Mouse (Mus musculus) midbrain, embryonic 11.5 days (tissue): ENCODE measurements around the gene Dnah3. TPM values are rescaled to one million over a fixed set of nuclear protein-coding genes. Genes with fewer than 3 reads are reported as not detected.

Experiments
- ATAC-seq: fragments of 200-750 bp; cut with Nextera tagmentation; 2 replicates; pipeline ENCODE4 v1.8.0; 2017; ENCODE audit warnings: moderate TSS enrichment, moderate library complexity; ENCODE audit not compliant: low FRiP score
- DNase-seq: peaks from one replicate; pipeline ENCODE4 v3.0.0; 2015; ENCODE audit warnings: low spot score; ENCODE audit errors: missing footprints
- H3K27ac ChIP-seq: fragments of 300-500 bp; sonication (generic); 2 replicates; pipeline ENCODE4 v1.5.1; 2014; ENCODE audit warnings: low read depth, low read length
- H3K27me3 ChIP-seq: fragments of 300-500 bp; sonication (generic); 2 replicates; pipeline ENCODE4 v1.6.1; 2014; ENCODE audit warnings: mild to moderate bottlenecking, low read length, moderate library complexity, mixed read lengths; ENCODE audit not compliant: control insufficient read depth, insufficient read depth
- H3K36me3 ChIP-seq: fragments of 300-500 bp; sonication (generic); 2 replicates; pipeline ENCODE4 v1.6.1; 2014; ENCODE audit warnings: mild to moderate bottlenecking, low read length, moderate library complexity, mixed read lengths; ENCODE audit not compliant: control insufficient read depth, insufficient read depth
- H3K4me1 ChIP-seq: fragments of 300-500 bp; sonication (generic); 2 replicates; pipeline ENCODE4 v1.6.1; 2014; ENCODE audit warnings: low read length; ENCODE audit not compliant: control insufficient read depth, insufficient read depth
- H3K4me2 ChIP-seq: fragments of 300-500 bp; sonication (generic); 2 replicates; pipeline ENCODE4 v1.6.1; 2014; ENCODE audit warnings: mild to moderate bottlenecking, moderate library complexity
- H3K4me3 ChIP-seq: fragments of 300-500 bp; sonication (generic); 2 replicates; pipeline ENCODE4 v1.5.1; 2014; ENCODE audit warnings: low read depth, low read length
- H3K9ac ChIP-seq: fragments of 300-500 bp; sonication (generic); 2 replicates; pipeline ENCODE4 v1.6.1; 2014; ENCODE audit warnings: low read length
- H3K9me3 ChIP-seq: fragments of 300-500 bp; sonication (generic); 2 replicates; pipeline ENCODE4 v1.6.1; 2016; ENCODE audit warnings: low read length; ENCODE audit not compliant: control insufficient read depth
- WGBS: fragments of 180-500 bp; shearing (Covaris S2); extraction: QIAGEN DNeasy Blood & Tissue Kit; methylation state at CpG from one replicate; pipeline ENCODE4 v1.1.7; 2014; 5-methylcytosine and 5-hydroxymethylcytosine counted together
- polyA plus RNA-seq: library from polyadenylated mRNA; unstranded; fragments of >200 nt; fragmentation: Nextera tagmentation; extraction: Ambion mirVana; gene quantifications from 2 replicates; pipeline ENCODE4 v1.2.1, GENCODE M21; 2014

Dnah3 gene
- polyA plus RNA-seq, 1 experiment from 2014 or later, result not detected

DNA sequence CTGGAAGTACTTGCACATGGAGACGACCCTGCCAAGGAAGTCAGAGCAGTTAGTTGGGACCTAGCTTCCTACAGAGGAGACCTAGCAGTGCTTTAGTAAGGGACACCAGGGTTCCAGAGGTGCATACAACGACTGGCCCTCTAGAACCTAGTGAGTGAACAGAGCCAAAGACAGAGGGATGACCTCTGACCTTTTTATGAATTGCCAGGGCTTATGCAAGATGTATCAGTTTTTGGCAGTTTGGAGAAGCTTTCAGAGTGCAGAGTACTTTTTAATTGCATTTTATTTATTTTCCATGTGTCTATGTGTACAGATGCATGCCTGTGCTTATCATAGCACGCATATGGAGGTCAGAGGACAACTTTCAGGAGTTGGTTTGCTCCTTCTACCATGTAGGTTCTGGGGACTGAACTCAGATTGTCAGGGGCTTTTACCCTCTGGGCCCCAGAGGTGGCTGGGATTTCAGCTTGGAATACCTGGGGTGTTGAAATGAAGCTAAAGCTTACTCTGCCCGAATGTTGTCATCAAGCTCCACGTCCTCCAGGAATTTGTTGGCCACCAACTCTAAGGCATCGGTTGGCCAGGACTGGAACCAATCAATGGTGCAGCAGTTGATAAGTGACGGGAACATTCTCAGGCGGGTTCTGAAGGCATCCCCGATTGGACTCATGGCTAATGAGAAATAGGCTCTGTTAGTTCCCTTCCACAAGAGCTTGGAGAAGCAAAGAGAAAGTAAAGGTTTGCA is 129.3 kb downstream of the Dnah3 start:
- no peaks in the 10 kb centered on the region for H3K27me3 ChIP-seq
- no peaks in the 10 kb centered on the region for H3K4me1 ChIP-seq
- H3K4me2 ChIP-seq, result no peak overlapping the region
- ATAC-seq, result no peak
- no peak overlapping the region for H3K4me3 ChIP-seq
- H3K9ac ChIP-seq, result no peak overlapping the region
- H3K9me3 ChIP-seq, result no peaks in the 10 kb centered on the region
- no peak overlapping the region for H3K27ac ChIP-seq
- WGBS, result 89% methylated on average over 9 of the region's 9 CpGs
- no peak for DNase-seq
- no peaks in the 10 kb centered on the region for H3K36me3 ChIP-seq

- no peaks in the 10 kb centered on the region for H3K9me3 ChIP-seq
- DNase-seq, result no peak
- no peaks in the 10 kb centered on the region for H3K4me1 ChIP-seq
- no peaks in the 10 kb centered on the region for H3K36me3 ChIP-seq
- H3K27me3 ChIP-seq, result no peaks in the 10 kb centered on the region
- WGBS, result 96% methylated on average over 4 of the region's 4 CpGs
- H3K27ac ChIP-seq, result no peak overlapping the region
- H3K9ac ChIP-seq, result no peak overlapping the region
- ATAC-seq, result no peak
- no peak overlapping the region for H3K4me3 ChIP-seq
- H3K4me2 ChIP-seq, result no peak overlapping the region
These were observed 129.9 kb downstream of the Dnah3 start for GRCm38 (mm10) chr7:119965205-119965604.

- no peaks in the 10 kb centered on the region for H3K36me3 ChIP-seq
- DNase-seq (no peak), ATAC-seq (no peak)
- no peaks in the 10 kb centered on the region for H3K9me3 ChIP-seq
- H3K27ac ChIP-seq, result no peak overlapping the region
- H3K27me3 ChIP-seq, result no peaks in the 10 kb centered on the region
- no peak overlapping the region for H3K4me2 ChIP-seq
- H3K4me1 ChIP-seq, result no peaks in the 10 kb centered on the region
- no peak overlapping the region for H3K4me3 ChIP-seq
- WGBS, result 75% methylated on average over 2 of the region's 2 CpGs
- no peak overlapping the region for H3K9ac ChIP-seq
These were observed 134.0 kb downstream of the Dnah3 start for GRCm38 (mm10) chr7:119961107-119961506.

DNA sequence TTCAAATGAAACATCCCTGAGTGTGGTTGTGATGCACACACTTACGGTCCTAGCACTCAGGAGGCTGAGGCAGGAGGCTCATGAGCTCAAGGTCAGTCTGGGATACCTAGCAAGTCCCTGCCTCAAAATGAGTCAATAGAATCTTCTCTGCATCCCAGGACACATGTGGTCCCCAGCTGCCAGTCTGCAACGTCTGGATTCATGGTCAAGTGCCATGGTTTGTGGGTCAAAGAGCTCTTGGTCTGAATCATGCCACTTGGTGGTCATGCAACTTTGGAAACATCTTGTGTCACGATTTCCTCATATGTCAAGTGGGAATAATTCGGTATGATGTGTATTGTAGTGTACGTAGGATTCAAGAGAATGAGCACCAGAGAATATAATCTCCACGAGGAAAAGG is 134.5 kb downstream of the Dnah3 start:
- Histone ChIP-seq H3K9me3 (no peaks in the 10 kb centered on the region), H3K4me2 (no peak overlapping the region), H3K9ac (no peak overlapping the region), H3K27ac (no peak overlapping the region), H3K4me1 (no peaks in the 10 kb centered on the region), H3K36me3 (no peaks in the 10 kb centered on the region), H3K27me3 (no peaks in the 10 kb centered on the region), H3K4me3 (no peak overlapping the region)
- WGBS, result 87% methylated on average over 6 of the region's 6 CpGs
- DNase-seq, result no peak
- ATAC-seq, result no peak

GRCm38 (mm10) chr7:119960006-119960405 is 135.1 kb downstream of the Dnah3 start:
- no peak overlapping the region for H3K9ac ChIP-seq
- DNase-seq, result no peak
- H3K36me3 ChIP-seq, result no peaks in the 10 kb centered on the region
- H3K4me1 ChIP-seq, result no peaks in the 10 kb centered on the region
- no peak overlapping the region for H3K4me2 ChIP-seq
- H3K27me3 ChIP-seq, result no peaks in the 10 kb centered on the region
- H3K9me3 ChIP-seq, result no peaks in the 10 kb centered on the region
- WGBS, result 74% methylated on average over 6 of the region's 6 CpGs
- no peak overlapping the region for H3K4me3 ChIP-seq
- ATAC-seq, result no peak
- H3K27ac ChIP-seq, result no peak overlapping the region

DNA sequence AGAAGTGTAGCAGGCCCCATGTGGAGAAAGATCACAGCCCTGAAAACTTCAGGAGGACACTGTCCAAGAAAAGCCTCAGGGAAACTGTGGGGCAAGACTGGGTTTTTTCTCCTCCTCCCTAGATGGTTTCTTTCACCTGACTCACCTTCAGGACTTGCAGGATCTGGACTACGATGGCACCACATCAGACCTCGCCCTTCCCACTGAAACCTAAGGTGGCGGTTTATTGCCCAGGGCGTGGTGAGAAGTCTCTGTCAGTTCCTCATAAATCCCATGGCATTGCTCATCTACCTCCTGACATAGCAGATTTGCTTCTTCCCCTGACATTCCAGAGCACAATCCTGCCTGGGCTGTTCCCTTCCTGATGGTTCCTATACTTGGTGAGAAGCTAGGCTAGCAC is 135.6 kb downstream of the Dnah3 start:
- Histone ChIP-seq H3K27ac (no peak overlapping the region), H3K4me1 (no peaks in the 10 kb centered on the region), H3K4me3 (no peak overlapping the region), H3K9me3 (no peaks in the 10 kb centered on the region), H3K36me3 (no peaks in the 10 kb centered on the region), H3K4me2 (no peak overlapping the region), H3K27me3 (no peaks in the 10 kb centered on the region), H3K9ac (no peak overlapping the region)
- ATAC-seq (no peak), DNase-seq (no peak)
- 93% methylated on average over 4 of the region's 4 CpGs for WGBS

DNA sequence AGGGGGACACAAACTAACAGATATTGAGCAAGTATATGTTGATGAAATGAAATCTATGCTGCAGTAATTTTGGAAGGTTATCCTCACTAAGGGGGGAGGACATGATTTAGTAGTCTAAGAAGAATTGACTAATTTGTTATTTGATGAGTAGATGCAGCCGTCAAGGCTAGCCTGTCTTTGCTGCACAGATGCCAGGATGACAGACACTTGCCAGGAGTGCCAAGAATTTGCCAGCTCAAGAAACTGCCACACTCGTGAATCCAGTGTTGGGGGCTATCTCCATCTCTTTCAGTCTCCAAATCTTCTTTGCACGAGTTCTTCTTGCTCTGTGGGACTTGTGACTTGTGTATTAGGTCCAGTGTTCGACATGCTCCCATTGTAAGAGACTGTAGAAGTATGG is 136.0 kb downstream of the Dnah3 start:
- 66% methylated on average over 4 of the region's 4 CpGs for whole genome bisulfite sequencing

GRCm38 (mm10) chr7:119957421-119957820 is 137.7 kb downstream of the Dnah3 start:
- Histone ChIP-seq H3K4me3 (no peak overlapping the region), H3K4me2 (no peak overlapping the region), H3K4me1 (no peaks in the 10 kb centered on the region), H3K36me3 (no peaks in the 10 kb centered on the region), H3K9me3 (no peaks in the 10 kb centered on the region), H3K9ac (no peak overlapping the region), H3K27me3 (no peaks in the 10 kb centered on the region), H3K27ac (no peak overlapping the region)
- no peak for DNase-seq
- ATAC-seq, result no peak

More for the DNA sequence above, 136.0 kb downstream of the Dnah3 start:
- H3K27me3 ChIP-seq, result no peaks in the 10 kb centered on the region
- no peak overlapping the region for H3K4me3 ChIP-seq
- no peak for ATAC-seq
- no peaks in the 10 kb centered on the region for H3K36me3 ChIP-seq
- no peak overlapping the region for H3K4me2 ChIP-seq
- DNase-seq, result no peak
- H3K4me1 ChIP-seq, result no peaks in the 10 kb centered on the region
- no peak overlapping the region for H3K9ac ChIP-seq
- no peaks in the 10 kb centered on the region for H3K9me3 ChIP-seq
- no peak overlapping the region for H3K27ac ChIP-seq

DNA sequence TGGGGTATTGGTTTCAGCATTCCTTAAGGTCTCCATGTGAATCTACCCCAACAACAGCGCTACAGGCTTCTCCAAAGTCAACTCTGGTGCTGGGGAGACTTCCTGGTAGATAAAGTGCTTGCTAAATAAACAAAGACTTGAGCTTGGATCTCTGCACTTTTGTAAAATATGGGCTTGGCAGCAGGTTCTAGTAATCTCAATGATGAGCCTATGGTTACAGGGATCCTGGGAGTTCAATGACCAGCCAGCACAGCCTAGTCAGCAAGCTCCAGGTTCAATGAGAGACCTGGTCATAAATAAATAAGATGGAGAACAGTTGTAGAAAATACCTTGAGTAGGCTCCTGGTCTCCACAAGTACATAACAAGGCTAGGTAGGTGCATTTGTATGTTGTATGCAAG is 141.0 kb downstream of the Dnah3 start:
- Histone ChIP-seq H3K9ac (no peak overlapping the region), H3K27ac (no peak overlapping the region), H3K36me3 (no peaks in the 10 kb centered on the region), H3K27me3 (no peaks in the 10 kb centered on the region), H3K4me1 (no peaks in the 10 kb centered on the region), H3K4me2 (no peak overlapping the region), H3K9me3 (no peaks in the 10 kb centered on the region), H3K4me3 (no peak overlapping the region)
- DNase-seq (no peak), ATAC-seq (no peak)
- 91% methylated on average over 1 of the region's 1 CpGs for WGBS
